Mouse (Mus musculus) MEL (cell line): ENCODE measurements around the gene Gm47791. TPM values are rescaled to one million over a fixed set of nuclear protein-coding genes. Genes with fewer than 3 reads are reported as not detected.

Experiments used
- DNase-seq: peaks from one replicate; pipeline ENCODE4 v3.0.0; 2011; ENCODE audit warnings: low read depth, low spot score
- H3K27ac ChIP-seq: 2 replicates; pipeline ENCODE4 v1.5.1; 2012; ENCODE audit warnings: low read depth, mild to moderate bottlenecking, control low read depth, low read length, moderate library complexity; ENCODE audit not compliant: control insufficient read depth
- H3K27me3 ChIP-seq, 2 experiments: fragments of 150-350 bp in 1 of 2; sonication (generic) in 1 of 2; 2 replicates each; pipeline ENCODE4 v1.6.1; 2012; ENCODE audit warnings: low read length in 2 of 2, mild to moderate bottlenecking in 2 of 2, improper control_type of control experiment in 1 of 2, moderate library complexity in 1 of 2; ENCODE audit not compliant: insufficient read depth in 2 of 2, control insufficient read depth in 1 of 2
- H3K36me3 ChIP-seq, 2 experiments: 2 replicates each; pipeline ENCODE4 v1.6.1; 2012 to 2014; ENCODE audit warnings: low read length in 2 of 2, improper control_type of control experiment in 1 of 2, inconsistent platforms in 1 of 2, mild to moderate bottlenecking in 1 of 2; ENCODE audit not compliant: insufficient read depth in 2 of 2, control insufficient read depth in 1 of 2
- H3K4me1 ChIP-seq, 2 experiments: fragments of 150-350 bp in 1 of 2; sonication (generic) in 1 of 2; 2 replicates each; pipeline ENCODE4 v1.6.1; 2012; ENCODE audit warnings: low read length in 2 of 2, improper control_type of control experiment in 1 of 2, mild to moderate bottlenecking in 1 of 2; ENCODE audit not compliant: insufficient read depth in 2 of 2, control insufficient read depth in 1 of 2
- H3K4me3 ChIP-seq, 2 experiments: fragments of 150-350 bp in 1 of 2; sonication (generic) in 1 of 2; 2 replicates each; pipeline ENCODE4 v1.5.1; 2012; ENCODE audit warnings: low read depth in 2 of 2, low read length in 2 of 2, mild to moderate bottlenecking in 2 of 2, moderate library complexity in 2 of 2, control low read depth in 1 of 2, improper control_type of control experiment in 1 of 2; ENCODE audit not compliant: control insufficient read depth in 1 of 2, insufficient read depth in 1 of 2
- H3K79me2 ChIP-seq: 2 replicates; pipeline ENCODE4 v1.6.1; 2012; ENCODE audit warnings: mild to moderate bottlenecking, low read length, moderate library complexity; ENCODE audit not compliant: control insufficient read depth, poor library complexity, insufficient read depth
- H3K9ac ChIP-seq: 2 replicates; pipeline ENCODE4 v1.6.1; 2012; ENCODE audit warnings: low read depth, mild to moderate bottlenecking, control low read depth, low read length, moderate library complexity; ENCODE audit not compliant: control insufficient read depth, poor library complexity, severe bottlenecking
- H3K9me3 ChIP-seq: fragments of 150-350 bp; sonication (generic); replicated peaks from 2 replicates; pipeline ENCODE4 v1.6.1; 2012; ENCODE audit warnings: mild to moderate bottlenecking, low read length, improper control_type of control experiment, moderate library complexity; ENCODE audit not compliant: insufficient read depth
- CHD2 ChIP-seq: IDR thresholded peaks from 2 replicates; pipeline ENCODE4 v1.6.1; 2011; ENCODE audit warnings: low read length, improper control_type of control experiment
- E2F4 ChIP-seq: IDR thresholded peaks from 2 replicates; pipeline ENCODE4 v1.6.1; 2011; ENCODE audit warnings: low read depth, low read length, improper control_type of control experiment, borderline replicate concordance
- ELF1 ChIP-seq: IDR thresholded peaks from 2 replicates; pipeline ENCODE4 v1.6.1; 2014; ENCODE audit warnings: low read depth, mild to moderate bottlenecking, inconsistent platforms, low read length, improper control_type of control experiment, moderate library complexity
- EP300 ChIP-seq, 2 experiments: IDR thresholded peaks; 2 replicates each; pipeline ENCODE4 v1.6.1; 2011; ENCODE audit warnings: improper control_type of control experiment in 2 of 2, low read length in 2 of 2, low read depth in 1 of 2, mild to moderate bottlenecking in 1 of 2
- ETS1 ChIP-seq: IDR thresholded peaks from 2 replicates; pipeline ENCODE4 v1.6.1; 2012; ENCODE audit warnings: low read depth, mild to moderate bottlenecking, inconsistent platforms, low read length, improper control_type of control experiment, moderate library complexity
- GABPA ChIP-seq: IDR thresholded peaks from 2 replicates; pipeline ENCODE4 v1.6.1; 2012; ENCODE audit warnings: low read depth, mild to moderate bottlenecking, inconsistent platforms, low read length, improper control_type of control experiment, moderate library complexity
- GATA1 ChIP-seq: IDR thresholded peaks from 2 replicates; pipeline ENCODE4 v1.6.1; 2011; ENCODE audit warnings: low read depth, low read length, improper control_type of control experiment
- HCFC1 ChIP-seq: IDR thresholded peaks from 2 replicates; pipeline ENCODE4 v1.6.1; 2012; ENCODE audit warnings: low read depth, mild to moderate bottlenecking, inconsistent platforms, low read length, improper control_type of control experiment, moderate library complexity
- JUND ChIP-seq: IDR thresholded peaks from 2 replicates; pipeline ENCODE4 v1.6.1; 2011; ENCODE audit warnings: low read depth, mild to moderate bottlenecking, improper control_type of control experiment, low read length
- KAT2A ChIP-seq: conservative IDR thresholded peaks from 2 replicates; pipeline ENCODE4 v1.6.1; 2012; ENCODE audit warnings: low read depth, low read length, improper control_type of control experiment, inconsistent platforms
- MAZ ChIP-seq: IDR thresholded peaks from 2 replicates; pipeline ENCODE4 v1.6.1; 2012; ENCODE audit warnings: low read depth, mild to moderate bottlenecking, inconsistent platforms, low read length, improper control_type of control experiment
- MEF2A ChIP-seq: IDR thresholded peaks from 2 replicates; pipeline ENCODE4 v1.6.1; 2014; ENCODE audit warnings: low read depth, mild to moderate bottlenecking, inconsistent platforms, low read length, improper control_type of control experiment; ENCODE audit not compliant: poor library complexity, insufficient replicate concordance, severe bottlenecking; ENCODE audit errors: extremely low read depth
- MXI1 ChIP-seq: IDR thresholded peaks from 2 replicates; pipeline ENCODE4 v1.6.1; 2011; ENCODE audit warnings: mild to moderate bottlenecking, low read depth, low read length, improper control_type of control experiment
- MYC ChIP-seq: IDR thresholded peaks from 2 replicates; pipeline ENCODE4 v1.6.1; 2011; ENCODE audit warnings: low read depth, mild to moderate bottlenecking, low read length, improper control_type of control experiment, moderate library complexity
- POLR2AphosphoS5 ChIP-seq: IDR thresholded peaks from 2 replicates; pipeline ENCODE4 v1.6.1; 2012; ENCODE audit warnings: low read depth, borderline replicate concordance, mild to moderate bottlenecking, inconsistent platforms, low read length, moderate library complexity, mixed read lengths
- RAD21 ChIP-seq: IDR thresholded peaks from 2 replicates; pipeline ENCODE4 v1.6.1; 2011; ENCODE audit warnings: mild to moderate bottlenecking, low read depth, low read length, improper control_type of control experiment
- SIN3A ChIP-seq: IDR thresholded peaks from 2 replicates; pipeline ENCODE4 v1.6.1; 2012; ENCODE audit warnings: low read length, improper control_type of control experiment, inconsistent platforms
- SMC3 ChIP-seq: IDR thresholded peaks from 2 replicates; pipeline ENCODE4 v1.6.1; 2011; ENCODE audit warnings: low read depth, low read length, improper control_type of control experiment
- TAL1 ChIP-seq: IDR thresholded peaks from 2 replicates; pipeline ENCODE4 v1.6.1; 2012; ENCODE audit warnings: mild to moderate bottlenecking, inconsistent platforms, low read length, moderate library complexity, mixed read lengths
- USF1 ChIP-seq: IDR thresholded peaks from 2 replicates; pipeline ENCODE4 v1.6.1; 2014; ENCODE audit warnings: low read depth, mild to moderate bottlenecking, inconsistent platforms, low read length, improper control_type of control experiment, moderate library complexity
- USF2 ChIP-seq, 2 experiments: IDR thresholded peaks; 2 replicates each; pipeline ENCODE4 v1.6.1; 2011 to 2012; ENCODE audit warnings: improper control_type of control experiment in 2 of 2, low read length in 2 of 2, borderline replicate concordance in 1 of 2, inconsistent platforms in 1 of 2, low read depth in 1 of 2, mild to moderate bottlenecking in 1 of 2; ENCODE audit not compliant: insufficient read depth in 1 of 2
- ZKSCAN1 ChIP-seq: IDR thresholded peaks from 2 replicates; pipeline ENCODE4 v1.6.1; 2012; ENCODE audit warnings: low read depth, mild to moderate bottlenecking, inconsistent platforms, low read length, improper control_type of control experiment, moderate library complexity
- ZMIZ1 ChIP-seq: IDR thresholded peaks from 2 replicates; pipeline ENCODE4 v1.6.1; 2012; ENCODE audit warnings: low read depth, mild to moderate bottlenecking, inconsistent platforms, low read length, improper control_type of control experiment, moderate library complexity
- ZNF384 ChIP-seq: IDR thresholded peaks from 2 replicates; pipeline ENCODE4 v1.6.1; 2012; ENCODE audit warnings: low read depth, mild to moderate bottlenecking, inconsistent platforms, low read length, improper control_type of control experiment
- polyA plus RNA-seq, 2 experiments: library from polyadenylated mRNA; stranded (reverse) in 1 of 2; unstranded in 1 of 2; fragments of >175 nt in 1 of 2; fragments of >200 nt in 1 of 2; gene quantifications; 2 replicates each; pipeline versions ENCODE4 v1.2.1 to v1.2.4; 2012; ENCODE audit warnings: low replicate concordance in 2 of 2, low read depth in 1 of 2; ENCODE audit not compliant: insufficient read length in 2 of 2, insufficient read depth in 1 of 2, missing spikeins in 1 of 2
- total RNA-seq: library from RNA; depleted of rRNA; stranded (reverse); fragments of 300-350 nt; gene quantifications from 2 replicates; pipeline ENCODE4 v1.2.3, GENCODE M21; 2012

Gm47791 gene
- total and polyA plus RNA-seq, 3 experiments: not detected

DNA sequence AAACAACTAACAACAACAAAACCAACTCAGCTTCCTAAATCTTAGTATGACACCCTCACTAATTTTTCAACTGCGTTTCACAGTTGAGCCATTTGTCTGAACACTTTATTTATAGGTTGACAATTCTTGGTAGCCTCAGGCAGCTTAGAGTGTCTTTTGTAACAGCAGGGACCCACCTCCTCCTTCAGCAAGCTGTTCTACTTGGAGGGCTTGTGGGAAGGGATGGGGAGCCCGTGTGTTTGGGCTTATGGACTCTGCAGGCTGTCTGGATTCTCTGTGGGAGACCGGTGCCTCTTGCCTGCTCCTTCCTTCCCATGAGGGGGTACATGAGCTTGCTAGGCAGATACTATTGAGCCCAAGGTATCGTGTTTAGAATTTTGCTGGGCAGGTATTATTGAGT, 22.9 kb upstream of the Gm47791 start:
- Histone ChIP-seq H3K9me3 (no peaks in the 10 kb centered on the region), H3K36me3 (no peaks in the 10 kb centered on the region), H3K9ac (no peak overlapping the region), H3K4me3 (no peak overlapping the region), H3K79me2 (no peaks in the 10 kb centered on the region), H3K27me3 (no peaks in the 10 kb centered on the region), H3K4me1 (peaks cover 0 to 3% of the 10 kb centered on the region in 2 experiments; a peak in 1 of 4 replicates), H3K27ac (no peak overlapping the region)
- TF ChIP-seq POLR2AphosphoS5 (no peak), GATA1 (no peak), ZNF384 (no peak), SIN3A (no peak), ZKSCAN1 (no peak), CHD2 (no peak), MXI1 (no peak)
- no peak for DNase-seq

DNA sequence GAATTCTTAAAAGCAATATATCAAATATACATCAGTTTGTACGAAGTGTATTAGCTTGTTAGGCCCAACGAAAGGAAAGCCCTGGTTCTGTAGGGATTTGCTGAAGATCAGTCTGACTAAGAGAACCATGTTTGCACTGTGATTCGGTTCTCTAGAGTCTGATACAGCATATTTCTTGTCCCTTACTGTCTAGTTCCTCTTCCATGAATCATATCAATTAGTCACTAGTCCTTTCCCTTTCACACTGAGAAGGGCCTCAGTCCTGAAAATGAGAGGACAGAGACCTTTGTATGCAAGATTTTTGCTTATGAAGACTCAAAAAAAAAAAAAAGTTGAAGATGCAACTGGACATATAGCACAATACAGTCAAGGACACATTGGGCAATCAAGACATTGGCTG, 22.1 kb upstream of the Gm47791 start:
- Histone ChIP-seq H3K79me2 (no peaks in the 10 kb centered on the region), H3K27ac (no peak overlapping the region), H3K4me3 (no peak overlapping the region), H3K27me3 (no peaks in the 10 kb centered on the region), H3K4me1 (peaks cover 0 to 3% of the 10 kb centered on the region in 2 experiments; a peak in 1 of 4 replicates), H3K9ac (no peak overlapping the region), H3K36me3 (no peaks in the 10 kb centered on the region), H3K9me3 (no peaks in the 10 kb centered on the region)
- TF ChIP-seq ETS1: no peak
- TF ChIP-seq USF2 (IDR thresholded peaks at IDR 0.05; ENCODE audit: borderline replicate concordance in 1 of 2, insufficient read depth in 1 of 2, low read depth in 1 of 2, low read length in 2 of 2): no peak
- no peak for TF ChIP-seq TAL1
- TF ChIP-seq USF1: no peak
- TF ChIP-seq SMC3: no peak
- no peak for TF ChIP-seq GABPA
- TF ChIP-seq MAZ: no peak
- no peak for TF ChIP-seq ELF1
- TF ChIP-seq JUND: no peak
- no peak for TF ChIP-seq CHD2
- TF ChIP-seq MYC: no peak
- no peak for TF ChIP-seq HCFC1
- no peak for TF ChIP-seq EP300 (IDR thresholded peaks at IDR 0.05; ENCODE audit: low read depth in 1 of 2, low read length in 2 of 2)
- no peak for TF ChIP-seq KAT2A
- no peak for TF ChIP-seq ZMIZ1
- no peak for TF ChIP-seq E2F4
- TF ChIP-seq MEF2A: no peak
- no peak for TF ChIP-seq RAD21
- no peak for DNase-seq
